Mouse (Mus musculus) lung, postnatal 0 days (tissue): ENCODE measurements at regions not wholly inside any gene's neighbourhood (a gene's known extent, or its start where the extent isn't known, plus 50 kb on each side); places are given as distances from the start of the nearest gene placed in this dataset.

Experiments used
- CTCF ChIP-seq: IDR thresholded peaks from 2 replicates; pipeline ENCODE4 v1.5.1; 2016; ENCODE audit warnings: antibody characterized with exemption, mild to moderate bottlenecking
- EP300 ChIP-seq: IDR thresholded peaks from 2 replicates; pipeline ENCODE4 v1.6.1; 2016; ENCODE audit warnings: antibody characterized with exemption, mild to moderate bottlenecking, control low read depth

GRCm38 (mm10) chr13:110455569-110456196 is 60.8 kb downstream of the Plk2 start:
- TF ChIP-seq EP300 (no peak), CTCF (no peak)
